In genomic region chr12:77000096-77000704, GRCm38 (mm10) we compare ENCODE assay signal across 8 mouse cellular contexts. TPM values are rescaled to one million over a fixed set of nuclear protein-coding genes. Genes with fewer than 3 reads are reported as not detected.
DNase-seq lines count a peak whose midpoint lies in the region; ATAC-seq and TF ChIP-seq lines count a peak whose summit lies in the region.

No protein-coding gene starts in this region.

- dilution Hi-C loops in CH12.LX (cut with MboI; ENCODE audit: extremely low pct_ligation_motif_present, extremely low pct_unique_long_range_greater_than_20kb, low sequenced_read_pairs): no loop called here

- H3K36me3 ChIP-seq in CH12.LX (replicated peaks in 1 of 2; ENCODE audit: control insufficient read depth in 1 of 2, insufficient read depth in 1 of 2, low read length in 1 of 2): no peaks in the 10 kb centered on the region
- H3K36me3 ChIP-seq in liver, embryonic 13.5 days: no peaks in the 10 kb centered on the region
- H3K36me3 ChIP-seq in neural tube, embryonic 11.5 days (ENCODE audit: control insufficient read depth, insufficient read depth, low read length): no peaks in the 10 kb centered on the region

- in situ Hi-C loops in CH12.LX (cut with MboI; ENCODE audit: low pct_ligation_motif_present, low pct_unique_long_range_greater_than_20kb, low sequenced_read_pairs): loop anchor here (5.0 kb wide), 1 partner anchor 242 kb away; no protein-coding TSS in a partner anchor

- H3K4me1 ChIP-seq in CH12.LX (ENCODE audit: control insufficient read depth in 1 of 2, insufficient read depth in 2 of 2): peaks cover 17 to 35% of the 10 kb centered on the region in 2 experiments
- peaks cover 31% of the 10 kb centered on the region for H3K4me1 ChIP-seq in liver, embryonic 13.5 days (replicated peaks)
- H3K4me1 ChIP-seq in neural tube, embryonic 11.5 days (ENCODE audit: control insufficient read depth, insufficient read depth, low read length): peaks cover 7% of the 10 kb centered on the region; the same call in 1 of the 2 replicates

- no peaks in the 10 kb centered on the region for H3K9me3 ChIP-seq in CH12.LX (replicated peaks; ENCODE audit: low read length)
- H3K9me3 ChIP-seq in liver, embryonic 13.5 days (replicated peaks): no peaks in the 10 kb centered on the region
- no peaks in the 10 kb centered on the region for H3K9me3 ChIP-seq in neural tube, embryonic 11.5 days (ENCODE audit: control insufficient read depth, low read length)

- TF ChIP-seq EP300 in CH12.LX (IDR thresholded peaks at IDR 0.05; ENCODE audit: low read length): no peak

- peak; percentile 62 to 87 for TF ChIP-seq CTCF in CH12.LX (conservative IDR thresholded peaks at IDR 0.05 in 1 of 2, IDR thresholded peaks at IDR 0.05 in 1 of 2; ENCODE audit: low read depth in 2 of 2, low read length in 2 of 2)

- no peak overlapping the region for H3K9ac ChIP-seq in CH12.LX (ENCODE audit: insufficient read depth, low read depth)
- no peak overlapping the region for H3K9ac ChIP-seq in liver, embryonic 13.5 days
- H3K9ac ChIP-seq in neural tube, embryonic 11.5 days (ENCODE audit: low read length): no peak overlapping the region

- 9% methylated on average over 4 of the region's 4 CpGs for WGBS in liver, embryonic 13.5 days (ENCODE audit: insufficient replicate concordance)
- WGBS in neural tube, embryonic 11.5 days: 25% methylated on average over 4 of the region's 4 CpGs

- TF ChIP-seq POLR2A in CH12.LX (IDR thresholded peaks at IDR 0.05; ENCODE audit: low read depth, low read length): no peak

- peak; percentile 88 for DNase-seq in CH12.LX (ENCODE audit: extremely low read depth)
- peak; percentile 14 for DNase-seq in adrenal gland, adult 8-10 months
- peak; percentile 71 for DNase-seq in embryo, embryonic 11.5 days (ENCODE audit: low read depth, low spot score)
- peak; percentile 54 to 57 for DNase-seq in kidney, adult 8-10 months
- DNase-seq in liver, embryonic 13.5 days: peak; percentile 29
- DNase-seq in neural tube, embryonic 11.5 days (ENCODE audit: low spot score): peak; percentile 69
- DNase-seq in thymus, postnatal 0 days (ENCODE audit: low spot score): peak; percentile 82

- no peaks in the 10 kb centered on the region for H3K27me3 ChIP-seq in CH12.LX (replicated peaks)
- no peaks in the 10 kb centered on the region for H3K27me3 ChIP-seq in liver, embryonic 13.5 days
- no peaks in the 10 kb centered on the region for H3K27me3 ChIP-seq in neural tube, embryonic 11.5 days (ENCODE audit: control insufficient read depth, insufficient read depth, low read length)

- no peaks in the 10 kb centered on the region for H3K79me2 ChIP-seq in CH12.LX (replicated peaks; ENCODE audit: control insufficient read depth, extremely low read depth, insufficient read depth, poor library complexity, severe bottlenecking)

- no peak overlapping the region for H3K27ac ChIP-seq in CH12.LX (ENCODE audit: insufficient read depth, low read depth)
- no peak overlapping the region for H3K27ac ChIP-seq in liver, embryonic 13.5 days
- no peak overlapping the region for H3K27ac ChIP-seq in neural tube, embryonic 11.5 days (ENCODE audit: low read depth, low read length)

- ATAC-seq in granulocyte monocyte progenitor cell, adult 5-6 weeks (replicated peaks; ENCODE audit: poor library complexity, severe bottlenecking): peak; percentile 85
- ATAC-seq in liver, embryonic 13.5 days (ENCODE audit: low read depth): no peak
- peak; percentile 72 for ATAC-seq in neural tube, embryonic 11.5 days (ENCODE audit: insufficient read depth, low FRiP score, low TSS enrichment)

- TF ChIP-seq RAD21 in CH12.LX (IDR thresholded peaks at IDR 0.05; ENCODE audit: low read depth, low read length): peak; percentile 95

- H3K4me3 ChIP-seq in CH12.LX (replicated peaks in 1 of 3; ENCODE audit: low read depth in 2 of 3, low read length in 2 of 3, poor library complexity in 1 of 3): no peak overlapping the region
- H3K4me3 ChIP-seq in liver, embryonic 13.5 days (replicated peaks): no peak overlapping the region
- H3K4me3 ChIP-seq in neural tube, embryonic 11.5 days (ENCODE audit: low read depth, low read length): no peak overlapping the region

- peak overlapping the region; percentile 41; the same call in 1 of the 2 replicates for H3K4me2 ChIP-seq in CH12.LX (ENCODE audit: insufficient read depth, low read depth, poor library complexity, severe bottlenecking)
- H3K4me2 ChIP-seq in liver, embryonic 13.5 days: no peak overlapping the region
- H3K4me2 ChIP-seq in neural tube, embryonic 11.5 days (ENCODE audit: low read depth): no peak overlapping the region

TF ChIP-seq in CH12.LX, 34 proteins besides CTCF, POLR2A, EP300 and RAD21:
- TF ChIP-seq UBTF (IDR thresholded peaks at IDR 0.05; ENCODE audit: low read depth, low read length) (no peak), NELFE (IDR thresholded peaks at IDR 0.05; ENCODE audit: low read depth, low read length) (peak; percentile 31; the same call in 1 of the 2 replicates), SIN3A (IDR thresholded peaks at IDR 0.05; ENCODE audit: low read length) (peak; percentile 14; the same call in 1 of the 2 replicates), MAX (IDR thresholded peaks at IDR 0.05; ENCODE audit: low read length) (no peak), ZNF384 (IDR thresholded peaks at IDR 0.05; ENCODE audit: low read depth, low read length) (no peak), BHLHE40 (IDR thresholded peaks at IDR 0.05; ENCODE audit: low read depth, low read length) (peak; percentile 21; the same call in 1 of the 2 replicates), GABPA (IDR thresholded peaks at IDR 0.05; ENCODE audit: insufficient replicate concordance, low read depth, low read length) (no peak), MXI1 (IDR thresholded peaks at IDR 0.05; ENCODE audit: low read depth, low read length) (peak; percentile 26; the same call in 1 of the 2 replicates), E2F4 (IDR thresholded peaks at IDR 0.05; ENCODE audit: insufficient replicate concordance, low read depth, low read length) (no peak), CHD2 (IDR thresholded peaks at IDR 0.05; ENCODE audit: low read length) (0 out of 2 replicates have a peak, but pooled peaks have one; percentile 34), ZC3H11A (IDR thresholded peaks at IDR 0.05; ENCODE audit: low read depth, low read length) (peak; percentile 79), RCOR1 (conservative IDR thresholded peaks at IDR 0.05; ENCODE audit: low read depth, low read length) (peak; percentile 62; the same call in 1 of the 2 replicates), PAX5 (IDR thresholded peaks at IDR 0.05; ENCODE audit: low read length) (no peak), MEF2A (IDR thresholded peaks at IDR 0.05; ENCODE audit: borderline replicate concordance, low read depth, low read length) (peak; percentile 15; the same call in 1 of the 2 replicates), TCF12 (IDR thresholded peaks at IDR 0.05; ENCODE audit: low read depth, low read length) (peak; percentile 21; the same call in 1 of the 2 replicates), SMC3 (IDR thresholded peaks at IDR 0.05; ENCODE audit: low read depth, low read length) (peak; percentile 84), HCFC1 (IDR thresholded peaks at IDR 0.05; ENCODE audit: low read depth, low read length) (peak; percentile 19; the same call in 1 of the 2 replicates), JUND (conservative IDR thresholded peaks at IDR 0.05; ENCODE audit: low read depth, low read length) (no peak), TBP (conservative IDR thresholded peaks at IDR 0.05; ENCODE audit: low read depth, low read length) (no peak), MAZ (IDR thresholded peaks at IDR 0.05; ENCODE audit: low read depth, low read length) (peak; percentile 63)

RNA-seq across cellular contexts. Expression of gene Max, which starts 38.2 kb away (rescaled TPM):
- total RNA-seq in CH12.LX (2012; rRNA removed) (23.9 and 31.7 TPM in 2 replicates), CH12.LX (2014; rRNA removed) (69.6 and 84.8 TPM in 2 replicates)
- 106 and 128 TPM in 2 replicates for polyA plus RNA-seq in CH12.LX (2012; ENCODE audit: insufficient read length, low read depth)
- 10 to 100 TPM; 61.4 to 74.7 (median 70.7) TPM for total RNA-seq in adrenal gland, adult 8-10 months (2022)
- 99.0 and 109 TPM in 2 replicates for total RNA-seq in granulocyte monocyte progenitor cell, adult 5-6 weeks (2014; fragmentation: Nextera tagmentation)
- 99.5 and 108 TPM in 2 replicates for total RNA-seq in granulocyte monocyte progenitor cell, adult 5-6 weeks (2017)
- polyA plus RNA-seq in liver, embryonic 13.5 days (2015; fragmentation: Nextera tagmentation; extraction: Ambion mirVana): 9.1 and 10.3 TPM in 2 replicates
- polyA plus RNA-seq in neural tube, embryonic 11.5 days (2014; fragmentation: Nextera tagmentation; extraction: Ambion mirVana): 20.6 and 33.4 TPM in 2 replicates
- 18.7 and 20.9 TPM in 2 replicates for polyA plus RNA-seq in thymus, postnatal 0 days (2015; fragmentation: Nextera tagmentation; extraction: Ambion mirVana)

Comparison
In these comparisons a context has a peak if more than half of its experiments do, and no peak if none do; other contexts are left out.
1. DNase-seq: peak in every context shown above with its lines; median percentile 88 in CH12.LX; 82 in thymus, postnatal 0 days; 71 in embryo, embryonic 11.5 days; 69 in neural tube, embryonic 11.5 days; 56 in kidney, adult 8-10 months; 29 in liver, embryonic 13.5 days; 14 in adrenal gland, adult 8-10 months.